In the genomic region with DNA sequence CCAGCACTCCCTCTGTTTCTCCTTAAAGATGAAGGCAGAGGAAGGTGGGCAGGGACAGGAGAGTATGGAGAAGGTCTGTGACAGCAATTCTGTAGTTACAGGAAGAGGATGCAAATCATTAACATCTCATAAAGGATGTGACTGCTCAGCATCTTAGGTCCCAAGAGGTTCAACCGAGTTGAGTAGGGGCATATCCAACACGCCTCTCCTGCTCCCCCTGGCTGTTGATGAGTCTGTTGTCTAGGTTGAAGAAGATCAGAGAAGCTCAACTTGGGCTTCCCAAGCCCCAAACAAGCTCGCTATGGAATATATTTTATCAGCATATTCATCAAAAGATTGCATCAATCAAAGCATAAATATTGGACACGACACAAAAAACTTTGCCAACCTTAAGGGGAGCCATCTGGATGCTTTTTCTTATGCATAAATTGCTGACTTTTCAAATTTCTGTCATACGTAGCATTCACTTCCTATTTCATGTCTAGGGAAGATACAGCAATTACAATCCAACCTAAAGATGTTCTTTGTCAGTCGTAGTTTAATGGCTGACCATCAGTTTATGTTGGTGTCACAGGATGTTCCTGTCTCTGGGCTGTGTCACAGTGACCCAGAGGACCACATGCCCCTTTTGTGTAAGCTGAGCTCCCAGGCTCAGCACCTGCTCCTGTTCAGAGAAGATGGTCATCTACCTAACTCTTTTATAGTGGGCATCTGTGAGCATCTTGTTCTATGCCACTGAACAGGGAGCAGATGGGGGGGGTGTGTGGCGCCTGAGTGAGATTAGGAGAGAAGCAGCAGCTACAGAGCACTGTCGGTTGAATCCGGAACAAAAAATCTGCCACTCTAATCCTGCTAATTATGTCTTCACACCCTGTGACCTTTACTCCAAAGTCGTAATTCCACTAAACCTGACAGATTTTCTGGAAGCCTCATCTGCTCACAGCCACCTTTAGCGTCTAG, we compare ENCODE assay signal across 11 mouse cellular contexts.
A peak's percentile ranks its signal among the peaks of the same experiment; 100 is the strongest.
DNase-seq lines count a peak whose midpoint lies in the region; TF ChIP-seq lines count a peak whose summit lies in the region.
"Had no signal": no experiment of that assay in that cellular context is flagged by ENCODE, and none has a peak within 500 bp of the region (broad histone marks: within the 10 kb centered on the region; RNA-seq: fewer than 3 reads in every experiment).

No protein-coding gene starts in this region.

- TF ChIP-seq CTCF in layer of hippocampus, adult 2 months (conservative IDR thresholded peaks at IDR 0.05), result peak; percentile 53

- no peak overlapping the region for H3K27ac ChIP-seq in layer of hippocampus, adult 2 months
- H3K27ac ChIP-seq: midbrain, embryonic 12.5 days had no signal

- DNase-seq in cerebellum, postnatal 14 days, result peak; percentile 36 to 65
- DNase-seq in cerebellum, adult 18-20 months, result no peak
- no peak for DNase-seq in layer of hippocampus, adult 2 months (ENCODE audit: low spot score in 2 of 2)
- DNase-seq in layer of hippocampus, postnatal 25 days (ENCODE audit: extremely low spot score in 1 of 2, low spot score in 1 of 2), result no peak
- peak; percentile 39 for DNase-seq in brain, adult 2 months (ENCODE audit: low read depth, low spot score)
- peak; percentile 80 for DNase-seq in retina, postnatal 1 day
- DNase-seq in adrenal gland, adult 8-10 months, result no peak
- DNase-seq in Muller cell, postnatal 12 days (ENCODE audit: inconsistent ontology term), result no peak
- DNase-seq: cerebellum, adult 2 months; heart, postnatal 10 days had no signal

- no peak overlapping the region for H3K4me3 ChIP-seq in layer of hippocampus, adult 2 months
- H3K4me3 ChIP-seq: midbrain, embryonic 12.5 days had no signal

Comparison
In these comparisons a context has a peak if more than half of its experiments do, and no peak if none do; other contexts are left out.
1. DNase-seq: peak in cerebellum, postnatal 14 days (2 of 2), brain, adult 2 months (single experiment) and retina, postnatal 1 day (single experiment); none in cerebellum, adult 18-20 months (0 of 2), layer of hippocampus, adult 2 months (0 of 2), layer of hippocampus, postnatal 25 days (0 of 2), adrenal gland, adult 8-10 months (single experiment) and Muller cell, postnatal 12 days (single experiment).